Comparison of ENCODE assay signal across 26 mouse cellular contexts in genomic region chr3:96038851-96039250, GRCm38 (mm10).
"Had no signal": no experiment of that assay in that cellular context is flagged by ENCODE, and none has a peak within 500 bp of the region (broad histone marks: within the 10 kb centered on the region; RNA-seq: fewer than 3 reads in every experiment).

No protein-coding gene starts in this region.

- H3K9ac ChIP-seq: embryonic facial prominence, embryonic 12.5 days; embryonic facial prominence, embryonic 13.5 days; embryonic facial prominence, embryonic 15.5 days; forebrain, embryonic 12.5 days; forebrain, embryonic 13.5 days; forebrain, embryonic 15.5 days; forebrain, postnatal 0 days had no signal

- DNase-seq: cerebellum, adult 8-10 months; cerebellum, adult 9-10 months; cerebellum, adult 9-11 months; cerebellum, postnatal 10 days; cerebellum, postnatal 14 days; cerebellum, postnatal 25 days; cerebellum, postnatal 36 days; embryo, embryonic 11 days; forebrain, postnatal 0 days; gastrocnemius, adult 2 months; gastrocnemius, postnatal 10 days; gastrocnemius, postnatal 14 days; gastrocnemius, postnatal 25 days; gastrocnemius, postnatal 36 days; heart, adult 18-20 months had no signal

- H3K4me1 ChIP-seq: embryonic facial prominence, embryonic 10.5 days; embryonic facial prominence, embryonic 12.5 days; embryonic facial prominence, embryonic 13.5 days; embryonic facial prominence, embryonic 15.5 days; forebrain, embryonic 10.5 days; forebrain, embryonic 12.5 days; forebrain, embryonic 13.5 days; forebrain, embryonic 15.5 days had no signal

- ATAC-seq: forebrain, embryonic 13.5 days; forebrain, embryonic 14.5 days; forebrain, embryonic 15.5 days; forebrain, embryonic 16.5 days; forebrain, postnatal 0 days had no signal

- H3K27me3 ChIP-seq: embryonic facial prominence, embryonic 12.5 days; embryonic facial prominence, embryonic 13.5 days; embryonic facial prominence, embryonic 15.5 days; forebrain, embryonic 12.5 days; forebrain, embryonic 13.5 days; forebrain, embryonic 15.5 days had no signal

- H3K9me3 ChIP-seq: embryonic facial prominence, embryonic 10.5 days; embryonic facial prominence, embryonic 12.5 days; embryonic facial prominence, embryonic 13.5 days; embryonic facial prominence, embryonic 15.5 days; forebrain, embryonic 10.5 days; forebrain, embryonic 12.5 days; forebrain, embryonic 13.5 days; forebrain, embryonic 15.5 days had no signal

- H3K36me3 ChIP-seq: embryonic facial prominence, embryonic 12.5 days; embryonic facial prominence, embryonic 13.5 days; forebrain, embryonic 10.5 days had no signal

- H3K27ac ChIP-seq: embryonic facial prominence, embryonic 10.5 days; embryonic facial prominence, embryonic 12.5 days; embryonic facial prominence, embryonic 13.5 days; embryonic facial prominence, embryonic 15.5 days; forebrain, embryonic 10.5 days; forebrain, embryonic 12.5 days; forebrain, embryonic 13.5 days; forebrain, embryonic 15.5 days; gastrocnemius, adult 2 months had no signal

- H3K4me2 ChIP-seq: embryonic facial prominence, embryonic 12.5 days; embryonic facial prominence, embryonic 13.5 days; embryonic facial prominence, embryonic 15.5 days; forebrain, embryonic 12.5 days; forebrain, embryonic 13.5 days; forebrain, embryonic 15.5 days had no signal

- H3K4me3 ChIP-seq: embryonic facial prominence, embryonic 10.5 days; embryonic facial prominence, embryonic 12.5 days; embryonic facial prominence, embryonic 13.5 days; embryonic facial prominence, embryonic 15.5 days; erythroblast, embryonic 14.5 days; forebrain, embryonic 10.5 days; forebrain, embryonic 12.5 days; forebrain, embryonic 13.5 days; forebrain, embryonic 15.5 days; gastrocnemius, adult 2 months had no signal
